Mouse (Mus musculus): ENCODE measurements around the gene Vps13d.

Vps13d gene

DNA sequence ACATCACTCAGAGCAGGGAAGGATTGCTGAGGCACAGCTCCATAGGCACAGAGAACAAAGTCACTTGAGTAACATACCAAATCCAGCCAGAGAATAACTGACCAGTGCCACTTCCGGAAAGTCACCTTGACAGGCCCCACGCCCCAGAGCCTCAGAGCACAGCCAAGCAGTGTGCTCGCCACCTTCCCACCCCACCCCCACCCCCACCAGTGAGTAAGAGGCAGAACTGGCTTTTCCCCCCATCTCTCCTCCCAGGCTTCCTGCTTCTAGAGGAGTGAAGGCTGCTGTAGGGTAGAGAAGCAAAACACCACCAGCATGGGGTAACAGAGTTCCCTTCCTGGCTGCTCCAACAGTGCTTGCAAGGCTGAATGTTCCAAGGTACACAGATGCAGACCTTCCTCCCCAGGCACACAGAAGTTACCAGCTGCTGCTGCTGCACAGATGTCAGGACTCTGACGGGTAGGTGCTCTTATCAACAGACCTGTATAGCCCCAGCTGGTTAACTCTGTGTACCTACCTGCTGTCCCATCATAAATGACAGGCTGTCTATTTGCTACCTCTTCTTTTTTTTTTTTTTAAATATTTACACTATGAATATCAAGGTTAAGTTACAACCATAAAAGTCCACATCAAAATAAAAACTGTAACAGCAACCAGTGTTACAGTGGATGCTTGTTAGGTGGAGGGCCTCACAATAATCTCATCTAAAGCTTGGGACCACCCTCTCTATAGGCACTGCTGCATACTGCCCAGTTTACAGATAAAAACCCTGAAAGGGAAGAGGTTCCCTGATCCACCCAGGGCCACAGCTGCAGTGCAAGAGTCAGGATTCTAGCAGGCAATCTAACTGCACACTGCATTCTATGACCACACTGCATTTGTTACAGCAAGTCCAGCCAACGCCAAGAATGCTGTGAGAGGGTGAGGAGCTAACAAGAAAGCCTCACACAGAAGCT is 47.5 kb downstream of the Vps13d start:
- DNase-seq (ENCODE audit: low spot score): no peak

DNA sequence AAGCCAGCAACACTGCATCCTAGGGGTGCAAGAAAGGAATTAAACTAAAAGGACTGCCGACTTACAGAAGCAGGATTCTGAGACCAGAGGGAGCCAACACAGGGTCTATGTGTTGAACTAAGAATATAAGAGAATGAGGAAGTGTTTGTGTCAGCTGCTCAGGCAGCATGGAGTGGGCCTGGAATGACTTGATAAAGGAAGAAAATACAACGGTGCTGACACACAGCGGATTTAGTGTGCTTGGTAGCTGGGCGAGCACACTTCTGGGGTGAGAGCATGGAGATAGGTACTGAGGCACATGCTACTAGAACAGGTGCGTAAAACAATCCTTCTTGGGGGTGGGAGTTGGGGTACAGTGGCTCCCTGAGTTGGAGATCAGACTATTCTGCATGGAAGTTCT is 51.3 kb downstream of the Vps13d start:
- no peak for DNase-seq (ENCODE audit: low spot score)

DNA sequence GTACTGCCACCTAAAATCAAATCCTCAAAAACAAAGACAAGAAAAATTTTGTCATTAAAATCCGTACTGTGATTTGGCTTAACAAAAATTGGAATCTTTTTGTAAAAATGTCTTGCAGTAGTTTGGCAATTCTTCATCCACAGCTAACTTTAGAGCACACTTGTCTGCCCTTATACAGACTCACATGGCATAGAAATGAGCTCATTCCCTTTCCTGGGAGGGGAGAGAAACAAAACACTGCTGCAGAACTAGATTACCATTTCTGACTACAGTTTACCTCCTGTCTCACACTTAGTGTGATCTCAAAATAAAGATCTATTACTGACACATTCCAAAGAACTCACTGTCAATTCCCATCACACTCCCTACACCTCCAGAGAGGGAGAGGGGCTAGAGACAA is 58.1 kb downstream of the Vps13d start:
- no peak for DNase-seq (ENCODE audit: low spot score)

DNA sequence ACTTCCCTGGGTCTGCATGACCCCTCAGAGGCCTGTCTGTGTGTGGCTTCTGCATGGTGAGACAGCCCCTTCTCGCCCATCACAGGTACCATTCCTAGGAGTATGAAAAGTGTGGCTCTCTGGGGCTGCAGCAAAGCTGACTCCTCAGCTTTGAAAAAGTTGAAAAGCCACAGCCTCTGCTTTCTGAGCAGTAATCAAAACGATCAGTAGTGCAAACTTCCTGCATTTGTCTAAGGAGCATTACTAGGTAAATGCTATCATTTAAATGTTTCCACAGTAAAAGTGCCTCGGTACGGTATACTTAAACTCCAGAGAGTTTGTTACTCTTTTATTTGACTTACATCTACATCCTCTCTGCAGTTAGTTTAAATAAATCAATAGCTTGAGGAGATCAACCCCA is 59.3 kb downstream of the Vps13d start:
- DNase-seq (ENCODE audit: low spot score): no peak

DNA sequence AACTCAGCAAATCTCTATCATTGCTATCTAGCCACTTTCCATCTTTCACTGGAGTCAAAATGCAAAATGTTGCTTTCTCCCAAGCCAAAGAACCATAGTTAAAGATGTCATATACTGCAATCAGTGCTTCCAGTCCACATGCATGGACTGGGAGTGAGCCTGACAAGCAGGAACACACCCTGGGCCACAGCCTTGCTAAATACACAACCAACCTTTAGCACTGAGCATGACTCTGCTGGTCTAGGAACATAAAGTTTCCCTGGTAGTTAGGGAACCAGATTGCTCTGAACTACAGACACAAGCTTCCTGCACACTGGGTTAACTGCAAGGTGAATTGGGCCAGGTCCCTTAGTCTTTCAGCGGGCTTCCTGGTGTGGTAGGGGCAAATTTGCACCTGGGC is 64.0 kb downstream of the Vps13d start:
- no peak for DNase-seq (ENCODE audit: low spot score)

DNA sequence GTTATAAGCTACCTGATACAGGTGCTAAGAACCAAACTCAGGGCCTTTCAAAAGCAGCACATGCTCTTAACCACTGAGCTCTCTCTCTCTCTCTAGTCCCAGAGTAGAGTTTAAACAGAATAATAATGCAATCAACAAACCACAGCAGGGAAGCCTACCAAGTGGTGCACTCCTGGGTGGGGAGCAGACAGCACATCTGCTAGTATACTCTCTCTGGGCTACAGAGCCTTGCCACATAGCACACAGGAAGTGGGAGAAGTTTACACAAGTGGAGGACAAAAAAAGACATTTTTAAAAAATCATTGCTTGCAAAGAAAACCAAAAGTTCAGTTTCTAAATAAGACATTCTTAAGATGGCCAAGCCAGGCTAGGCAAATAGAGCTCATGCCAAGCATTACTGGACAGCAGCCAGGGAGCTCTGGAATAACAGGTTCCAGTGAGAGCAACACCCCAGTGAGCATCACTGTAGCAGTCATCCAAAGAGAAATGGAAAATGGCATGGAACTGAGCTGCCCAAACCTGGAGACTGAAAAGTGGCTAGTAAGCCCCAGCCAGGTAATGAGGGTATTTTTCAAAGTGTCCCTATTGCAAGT is 64.8 kb downstream of the Vps13d start:
- no peak for DNase-seq (ENCODE audit: low spot score)

DNA sequence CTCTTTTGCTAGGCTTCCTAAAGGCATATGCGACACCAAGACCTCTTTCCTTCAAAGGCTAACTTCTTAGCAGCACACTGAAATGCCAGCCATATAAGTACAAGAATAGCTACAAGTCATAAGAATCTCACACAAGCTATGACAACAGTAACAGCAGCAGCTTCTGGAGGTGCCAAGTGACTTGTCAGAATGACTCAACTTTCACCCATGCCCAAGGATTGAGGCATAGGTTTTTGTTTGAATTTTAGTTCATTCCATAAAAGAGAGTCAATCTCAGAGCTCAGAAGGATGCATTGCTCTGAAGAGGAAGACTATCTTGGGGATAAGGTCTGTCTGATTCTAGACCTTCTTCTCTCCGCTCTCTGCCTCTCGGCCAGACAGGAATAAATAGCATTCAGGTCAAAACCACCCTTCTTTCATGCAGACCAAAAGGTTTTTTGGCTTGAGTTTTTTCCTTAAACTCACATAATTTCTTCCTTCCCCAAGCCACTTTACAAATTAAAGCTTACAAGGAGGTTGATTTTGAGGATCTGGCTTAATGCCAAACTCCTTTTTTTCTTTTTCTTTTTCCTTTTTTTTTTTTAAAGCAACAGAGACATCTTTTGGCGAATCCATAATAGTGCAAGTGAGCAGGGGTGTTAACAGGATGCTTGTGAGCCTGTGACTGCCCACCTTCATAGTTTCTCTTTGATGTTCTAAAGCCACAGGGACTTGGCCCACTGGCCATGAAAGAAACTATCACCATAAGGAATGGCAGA is 69.2 kb downstream of the Vps13d start:
- no peak for DNase-seq (ENCODE audit: low spot score)

DNA sequence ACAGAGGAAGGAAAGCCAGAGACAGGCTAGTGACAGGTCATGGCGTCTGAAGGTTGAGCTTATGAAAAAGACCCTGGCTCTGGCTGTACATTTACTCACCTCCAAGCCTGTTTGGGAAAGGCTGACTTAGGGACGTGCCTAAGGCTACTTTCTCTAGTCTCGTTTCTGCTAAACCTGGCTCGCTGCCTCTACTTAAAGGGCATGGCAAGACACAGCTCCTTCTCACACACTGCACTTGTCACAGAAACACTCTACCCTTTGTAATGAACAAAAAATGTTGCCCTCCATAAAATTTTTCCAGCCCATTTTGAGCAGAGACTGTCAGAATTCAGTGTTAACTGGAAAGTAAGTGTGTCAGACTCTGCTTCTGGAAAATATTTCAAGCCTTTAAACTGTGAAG is 70.4 kb downstream of the Vps13d start:
- DNase-seq (ENCODE audit: low spot score): no peak

DNA sequence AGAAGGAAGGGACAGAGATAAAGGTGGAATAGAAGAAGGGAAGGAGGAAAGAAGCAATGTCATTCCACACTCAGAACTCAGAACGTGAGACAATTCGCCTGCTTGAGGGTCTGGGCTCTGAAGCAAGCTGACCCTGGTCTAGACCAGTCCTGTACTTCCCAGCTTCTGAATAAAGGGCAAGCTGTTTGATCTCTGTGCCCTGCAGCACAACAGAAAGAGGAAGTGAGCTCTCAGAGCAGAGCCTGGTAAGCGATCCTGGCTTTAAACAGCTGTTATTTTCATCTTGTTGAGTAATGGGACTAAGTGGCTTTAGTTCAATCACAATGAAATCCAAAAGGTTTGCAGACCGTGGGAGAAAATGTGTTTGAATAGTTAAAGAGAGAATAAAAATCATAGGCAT is 83.2 kb downstream of the Vps13d start:
- no peak for DNase-seq (ENCODE audit: low spot score)

DNA sequence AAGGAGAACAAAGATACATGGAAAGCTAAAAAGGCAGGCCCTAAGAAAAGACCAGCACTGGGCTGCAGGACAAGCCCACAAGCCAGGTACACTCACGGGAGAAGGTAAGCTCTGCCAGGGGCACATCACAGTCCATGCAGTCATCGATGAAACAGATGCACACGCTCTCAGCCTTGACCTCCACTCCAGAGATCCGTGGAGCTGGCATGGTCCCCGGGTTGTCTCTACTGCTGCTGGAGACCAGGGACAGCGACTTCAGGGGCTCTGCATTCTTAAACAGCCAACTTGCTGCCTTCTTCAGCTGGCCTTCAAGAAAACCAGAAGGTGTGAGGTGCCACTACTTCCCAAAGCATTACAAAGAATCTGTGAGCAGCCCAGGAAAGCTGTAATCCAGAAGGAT is 84.1 kb downstream of the Vps13d start:
- no peak for DNase-seq (ENCODE audit: low spot score)

DNA sequence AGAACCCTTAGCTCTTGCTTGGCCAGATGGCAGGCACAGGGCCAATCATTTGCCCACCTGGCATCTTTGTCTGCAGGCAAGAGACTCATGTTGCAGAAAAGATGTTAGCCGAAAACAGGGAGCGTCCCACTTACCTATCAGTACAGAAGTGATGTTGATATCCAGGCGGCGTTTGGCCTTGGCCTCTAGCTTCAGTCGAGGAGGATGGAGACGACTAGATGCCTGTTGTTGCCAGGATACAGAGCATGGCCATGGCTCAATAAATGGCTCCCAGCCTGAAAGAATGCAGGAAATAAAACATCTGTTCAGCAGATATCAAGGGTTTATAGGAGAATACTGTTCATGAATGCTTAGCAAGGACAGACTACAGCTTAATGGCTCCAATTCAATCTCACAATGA is 88.0 kb downstream of the Vps13d start:
- no peak for DNase-seq (ENCODE audit: low spot score)

DNA sequence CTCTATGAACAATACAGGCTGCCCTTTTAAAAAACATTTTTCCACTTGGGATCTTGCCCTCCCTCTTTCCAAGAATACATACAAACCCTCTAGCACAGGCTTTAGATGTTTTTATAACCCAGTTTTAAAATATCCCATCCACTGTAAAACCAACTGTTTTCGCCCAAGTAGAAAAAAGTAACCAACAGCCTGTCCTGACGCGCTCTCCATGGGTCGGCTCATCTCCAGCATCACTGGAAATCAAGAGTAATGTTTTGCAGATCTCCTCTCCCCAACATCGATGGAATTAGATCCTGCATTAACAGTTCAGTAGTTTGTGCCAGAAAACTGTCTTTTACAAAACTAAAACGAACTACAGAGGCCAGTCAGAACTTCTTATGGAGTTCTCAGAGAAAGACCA is 89.5 kb downstream of the Vps13d start:
- no peak for DNase-seq (ENCODE audit: low spot score)

DNA sequence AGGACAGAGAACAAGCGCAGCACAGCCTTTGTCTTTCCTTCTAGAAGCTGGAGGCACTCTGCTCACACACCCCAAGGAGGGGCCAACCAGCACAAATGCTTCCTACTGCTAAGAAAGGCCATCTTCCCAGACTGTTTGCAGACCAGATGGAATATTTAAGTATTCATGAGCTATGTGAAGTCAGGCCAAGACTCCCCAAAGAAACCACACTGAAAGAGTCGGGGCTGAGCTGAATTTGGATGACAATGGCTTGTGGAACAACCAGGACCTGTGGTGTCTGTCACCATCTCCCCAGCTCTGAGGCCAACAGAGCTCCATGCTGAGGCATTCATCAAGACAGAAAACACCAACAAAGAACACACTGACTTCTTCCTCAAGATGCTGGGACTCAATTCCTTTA is 89.9 kb downstream of the Vps13d start:
- no peak for DNase-seq (ENCODE audit: low spot score)

DNA sequence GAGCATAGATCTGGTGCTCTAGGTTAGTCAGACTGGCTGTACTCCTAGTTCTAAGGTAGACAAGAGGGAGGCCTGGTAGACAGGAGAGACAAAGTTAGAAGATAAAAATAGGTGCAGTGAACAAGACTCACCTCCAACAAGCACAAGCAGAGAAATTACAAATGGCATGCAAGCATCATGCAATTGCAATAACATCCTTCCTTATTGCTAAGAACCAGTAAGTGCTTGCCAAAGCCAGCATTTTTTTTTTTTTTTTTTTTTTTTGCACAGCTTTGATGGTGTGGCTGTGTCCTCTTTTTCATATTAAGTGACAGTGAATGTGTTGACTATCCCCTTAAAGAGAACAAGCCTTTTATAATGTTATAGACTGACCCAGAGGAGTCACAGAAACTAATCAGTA is 91.2 kb downstream of the Vps13d start:
- no peak for DNase-seq (ENCODE audit: low spot score)

DNA sequence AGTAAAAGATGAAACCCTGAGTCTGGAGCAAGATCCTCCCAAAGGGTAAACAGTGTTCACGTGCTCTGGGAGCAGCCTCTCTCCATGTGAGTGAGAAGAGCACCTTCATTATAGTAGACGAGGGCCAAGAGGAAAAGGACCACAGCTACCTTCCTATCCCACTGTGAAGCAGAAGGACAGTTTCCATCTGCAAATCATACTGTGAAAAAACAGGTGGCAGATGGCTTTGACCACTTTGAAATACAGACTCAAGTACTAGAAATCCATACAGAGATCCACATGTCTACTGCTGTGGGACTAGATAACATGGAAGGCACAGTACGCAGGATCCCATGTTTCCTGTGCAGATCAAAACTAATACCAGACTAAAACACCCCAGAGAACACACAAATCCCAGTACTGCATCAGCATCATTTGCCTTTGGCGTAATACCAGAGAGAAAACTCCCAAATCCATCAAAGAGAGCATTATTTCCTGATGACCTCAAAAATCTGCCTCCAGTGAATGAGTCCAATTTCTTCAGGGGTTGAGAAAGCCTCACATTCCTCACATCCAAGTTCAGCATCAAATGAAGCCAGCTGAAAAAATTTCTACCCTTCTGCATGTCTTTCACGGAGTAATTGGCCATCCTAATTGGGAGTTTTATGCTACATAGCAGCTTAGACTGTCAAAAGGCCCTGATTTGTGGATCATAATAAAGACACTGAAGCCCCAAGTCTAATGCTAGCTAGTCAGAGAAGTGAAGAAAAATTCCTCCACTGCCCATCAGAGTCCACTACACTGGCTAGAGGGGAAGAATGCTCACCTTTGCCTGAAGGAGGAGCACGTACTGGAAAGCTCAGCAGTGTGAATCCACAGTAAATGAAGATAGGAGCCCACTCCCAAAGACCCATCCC is 92.7 kb downstream of the Vps13d start:
- no peak for DNase-seq (ENCODE audit: low spot score)

DNA sequence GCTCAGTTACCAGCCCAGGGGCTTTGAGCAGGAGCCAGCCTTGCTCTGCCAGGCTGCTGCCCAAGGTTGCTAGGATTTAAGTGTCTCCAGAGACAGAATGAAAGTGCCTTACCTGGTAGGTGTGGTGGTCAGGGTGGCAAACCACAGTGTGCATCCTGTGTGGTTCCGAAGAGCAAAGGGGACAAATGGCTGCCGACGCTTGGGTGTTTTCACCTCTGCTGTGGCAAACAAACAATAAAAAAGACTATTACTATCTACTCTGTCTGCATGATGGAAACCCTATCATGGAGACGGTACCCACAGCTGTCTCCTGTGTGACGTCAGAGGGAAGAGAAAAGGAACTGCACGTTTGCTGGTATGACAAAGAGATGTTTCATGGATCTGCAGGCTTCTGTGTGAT is 95.0 kb downstream of the Vps13d start:
- DNase-seq (ENCODE audit: low spot score): no peak

DNA sequence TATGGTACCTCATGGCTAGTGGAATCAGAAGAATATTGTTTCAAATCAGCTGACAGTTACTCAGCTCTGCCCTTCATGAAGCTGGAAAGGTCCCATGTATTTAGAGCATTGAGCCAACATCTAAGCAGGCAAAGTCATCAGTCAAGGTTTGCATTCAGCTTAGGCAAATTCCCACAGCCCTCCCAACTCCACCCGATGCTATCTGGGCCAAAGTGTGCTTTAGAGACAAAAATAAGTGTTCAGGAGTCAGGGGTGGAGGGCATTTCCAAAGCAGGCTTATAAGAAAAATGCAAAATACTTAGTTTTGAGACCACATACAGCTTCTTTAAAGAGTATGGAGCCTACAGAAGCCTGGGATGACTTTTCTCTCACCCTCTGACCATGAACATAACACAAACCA is 95.5 kb downstream of the Vps13d start:
- no peak for DNase-seq (ENCODE audit: low spot score)

DNA sequence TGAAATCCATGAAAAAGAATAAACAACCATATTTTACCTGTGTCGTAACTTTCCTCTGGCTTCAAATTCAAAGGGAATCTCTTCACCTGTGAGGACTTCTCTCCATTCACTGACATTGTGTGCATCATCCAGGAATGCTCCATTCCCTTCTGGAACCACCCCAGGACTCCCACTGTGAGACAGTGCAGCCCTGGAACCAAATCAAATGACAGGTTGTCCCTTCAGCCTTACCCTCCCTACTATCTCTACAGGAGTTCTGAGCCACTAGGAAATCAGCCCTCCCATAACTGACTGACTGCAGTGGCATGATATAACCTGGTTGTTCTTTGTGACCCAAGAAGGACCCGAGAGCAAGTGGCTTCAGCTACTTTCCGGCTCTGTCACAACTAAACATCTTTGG is 96.8 kb downstream of the Vps13d start:
- DNase-seq (ENCODE audit: low spot score): no peak

DNA sequence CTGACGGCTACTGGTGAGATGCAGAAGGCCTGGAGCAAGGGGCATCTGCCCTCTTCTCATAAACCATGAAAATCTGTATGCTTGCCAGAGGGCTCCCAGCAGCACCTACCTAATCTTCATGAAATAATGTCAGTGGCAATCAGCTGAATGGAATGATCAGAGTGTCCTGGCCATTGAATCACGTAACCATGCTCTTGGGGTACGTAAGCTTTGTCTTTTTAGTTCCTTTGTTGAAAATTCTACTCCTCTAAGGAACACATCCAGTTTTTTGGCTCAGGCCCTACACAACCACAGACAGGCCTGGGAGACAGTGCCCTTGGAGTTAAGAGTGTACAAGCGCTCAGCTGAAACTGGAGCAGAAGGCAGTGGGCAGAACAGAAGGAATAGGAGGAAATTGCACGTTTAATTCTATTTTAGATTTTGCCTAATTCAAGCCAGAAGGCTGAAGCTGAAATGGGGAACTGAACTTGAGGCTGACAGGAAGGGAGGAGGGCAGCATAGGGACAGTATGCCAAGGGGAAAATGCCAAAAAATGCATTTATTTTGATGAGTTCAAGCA is 98.2 kb downstream of the Vps13d start:
- no peak for DNase-seq (ENCODE audit: low spot score)

DNA sequence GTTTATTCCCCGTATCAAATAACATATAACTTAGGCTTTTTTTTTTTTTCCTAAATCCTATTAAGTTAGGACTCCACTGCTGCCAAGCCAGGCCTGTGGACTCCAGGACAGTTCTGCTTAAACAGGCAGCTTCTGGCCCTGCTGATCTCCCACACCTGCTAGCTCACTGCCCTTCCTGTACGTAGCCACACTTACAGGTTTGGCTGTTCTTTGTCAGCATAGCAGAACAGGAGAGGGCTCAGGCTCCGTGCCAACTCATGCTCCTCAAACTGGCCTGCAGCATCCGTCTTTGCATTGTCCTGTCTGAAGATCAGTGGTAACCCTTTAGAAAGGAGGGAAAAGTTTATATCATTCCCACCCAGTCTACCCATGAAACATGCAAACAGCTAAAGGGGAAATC is 108.3 kb downstream of the Vps13d start:
- DNase-seq (ENCODE audit: low spot score): no peak

DNA sequence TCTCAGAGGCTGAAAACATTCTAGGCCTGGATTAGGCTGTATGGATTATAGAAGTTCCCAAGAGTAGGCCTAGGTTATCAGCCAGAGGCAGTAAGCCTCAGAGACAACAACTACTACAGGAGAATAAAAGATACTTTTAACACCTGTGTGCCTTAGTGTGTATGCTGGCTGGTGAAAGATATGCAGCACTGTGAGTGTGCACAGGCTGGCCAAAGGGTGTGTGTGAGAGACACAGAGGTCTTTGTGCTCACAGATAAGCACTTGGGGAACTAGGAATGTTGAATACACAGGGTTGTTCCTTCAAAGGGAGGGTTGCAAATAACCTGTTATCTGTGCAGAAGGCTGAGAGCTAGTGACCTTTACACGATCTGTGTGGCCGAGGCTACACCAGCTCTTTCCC is 115.5 kb downstream of the Vps13d start:
- peak; percentile 29 for DNase-seq (ENCODE audit: low spot score)

DNA sequence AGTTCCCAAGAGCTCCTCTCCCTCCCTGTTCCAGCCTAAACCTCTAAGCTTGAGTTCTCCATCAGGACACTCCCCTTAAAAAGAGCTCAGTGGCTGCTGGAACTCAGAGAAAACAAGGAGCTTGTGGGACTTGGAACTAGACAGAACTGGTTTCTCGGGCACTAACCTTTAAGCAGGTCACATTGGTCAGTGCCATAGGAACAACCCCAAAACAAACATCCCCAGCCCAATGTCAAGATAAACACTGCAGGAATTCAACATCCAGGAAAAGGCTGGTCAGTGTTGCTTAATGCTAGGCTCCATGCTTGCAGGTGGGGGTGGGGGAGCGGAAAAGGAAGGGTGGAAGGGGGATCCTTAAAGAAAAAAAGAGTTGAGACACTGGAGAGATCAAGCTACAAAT is 120.5 kb downstream of the Vps13d start:
- DNase-seq (ENCODE audit: low spot score): no peak

Data from c-Kit-positive CD71-positive TER-119-positive erythroid progenitor cells, embryonic 14.5 days (primary cell).